Mouse (Mus musculus) embryonic fibroblast, embryonic 13.5 days (primary cell): Measurements from ENCODE around the gene Gp5.

Experiments
- CTCF ChIP-seq: IDR thresholded peaks from 2 replicates; pipeline ENCODE4 v1.5.1; 2011; ENCODE audit warnings: mild to moderate bottlenecking, control low read depth, low read length, moderate library complexity, borderline replicate concordance; ENCODE audit not compliant: insufficient read depth
- POLR2A ChIP-seq: IDR thresholded peaks from 2 replicates; pipeline ENCODE4 v1.6.1; 2011; ENCODE audit warnings: low read depth, mild to moderate bottlenecking, control low read depth, low read length, moderate library complexity

DNA sequence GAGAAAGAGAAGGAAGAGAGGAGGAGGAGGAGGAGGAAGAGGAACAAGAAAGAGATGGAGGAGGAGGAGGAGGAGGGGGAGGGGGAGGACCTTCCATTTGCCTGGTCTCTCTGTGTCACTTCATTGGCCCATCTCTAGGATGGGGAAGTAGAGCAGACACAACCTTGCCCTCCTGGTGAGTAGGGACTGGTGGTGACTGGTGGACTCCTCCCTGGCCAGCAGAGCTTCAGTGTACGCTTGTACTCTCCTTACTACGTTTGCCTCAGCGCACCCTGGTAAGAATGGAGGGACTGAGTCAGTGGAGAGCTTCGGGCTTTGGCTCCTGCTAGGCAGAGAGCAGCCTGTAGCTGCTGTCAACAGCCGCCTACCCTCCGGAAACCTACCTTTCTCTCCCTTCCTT, 7.9 kb downstream of the Gp5 start:
- no peak for TF ChIP-seq CTCF
- TF ChIP-seq POLR2A = no peak
